Mouse (Mus musculus) retina, embryonic 14.5 days (tissue): ENCODE measurements around the gene Fam83c.
A peak's percentile ranks its signal among the peaks of the same experiment; 100 is the strongest.
"Not testable (repeated sequence)": the region's sequence is repeated elsewhere in the genome, so short reads cannot be mapped to it uniquely, and the experiment has no call there.

ENCODE experiments used
- DNase-seq: peaks from one replicate; pipeline ENCODE4 v3.0.0-alpha.2; 2015; ENCODE audit warnings: low spot score

The Fam83c gene

DNA sequence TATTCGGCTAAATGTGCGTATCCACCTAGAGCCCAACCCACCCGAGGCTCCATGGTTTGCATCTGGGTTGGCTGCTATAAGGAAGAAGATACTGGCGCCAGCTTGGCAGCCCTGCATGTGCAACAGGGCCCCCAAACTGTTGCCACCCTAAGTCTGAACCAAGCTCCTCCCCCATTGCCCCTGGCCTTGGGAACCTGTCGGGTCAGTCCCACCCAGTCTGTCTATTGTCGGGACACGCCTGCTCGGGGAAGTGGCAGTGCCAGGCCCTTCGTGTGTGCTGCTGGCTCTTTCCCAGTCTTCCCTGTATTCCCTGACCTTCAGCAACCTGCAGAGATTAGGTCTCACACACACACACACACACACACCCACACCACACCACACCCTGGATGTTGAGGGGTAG, at the start of gene Fam83c:
TSS of gene Fam83c (minus strand) at position 123 of the 400 bp plus-strand sequence.
- no peak for DNase-seq

- DNase-seq = no peak
Observed at GRCm38 (mm10) chr2:155882087-155882486, 47.4 kb upstream of the Fam83c start.

GRCm38 (mm10) chr2:155878964-155879876, 44.6 kb upstream of the Fam83c start:
- no peak for DNase-seq

GRCm38 (mm10) chr2:155873636-155874035, 39.0 kb upstream of the Fam83c start:
- DNase-seq = no peak

- no peak for DNase-seq
Observed at GRCm38 (mm10) chr2:155872930-155873507, 38.4 kb upstream of the Fam83c start.

DNA sequence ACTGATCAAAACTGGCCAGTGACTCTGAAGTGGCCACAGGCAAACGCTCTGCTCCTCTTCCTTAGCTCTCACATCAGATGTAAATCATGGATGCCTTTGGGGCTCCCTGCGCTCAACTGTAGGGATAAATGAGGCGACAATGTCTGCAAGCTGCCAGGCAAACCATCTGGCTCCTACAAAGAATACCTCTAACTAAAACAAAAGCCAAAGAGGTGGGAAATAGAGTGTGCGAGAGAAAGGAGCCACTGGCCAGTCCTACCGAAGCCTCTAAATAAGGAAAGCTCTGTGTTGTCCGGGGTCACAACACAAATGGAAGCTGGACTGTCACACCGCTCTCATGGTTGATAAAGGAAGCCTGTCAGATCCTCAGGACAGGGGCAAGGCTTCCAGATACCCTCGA, 37.8 kb upstream of the Fam83c start:
- no peak for DNase-seq

DNA sequence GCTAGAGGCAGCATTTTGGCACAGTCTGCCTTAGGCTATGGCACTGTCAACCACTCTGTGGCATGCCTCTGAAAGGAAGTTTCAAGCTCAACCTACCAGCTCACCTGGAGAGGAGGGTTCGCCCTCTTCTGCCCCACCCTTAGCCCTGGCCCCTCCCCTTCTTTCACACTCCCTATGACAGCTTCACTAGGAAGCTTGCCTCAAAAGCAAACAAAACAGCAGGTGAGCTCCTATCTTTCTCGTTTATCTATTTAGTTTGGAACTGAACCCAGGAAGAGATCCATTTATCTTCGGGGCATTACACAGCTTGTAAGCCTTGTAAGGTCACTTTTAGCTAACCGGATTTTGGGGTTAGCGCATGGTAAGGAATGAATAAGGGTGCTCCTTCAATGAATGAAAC, 35.1 kb upstream of the Fam83c start:
- no peak for DNase-seq

DNA sequence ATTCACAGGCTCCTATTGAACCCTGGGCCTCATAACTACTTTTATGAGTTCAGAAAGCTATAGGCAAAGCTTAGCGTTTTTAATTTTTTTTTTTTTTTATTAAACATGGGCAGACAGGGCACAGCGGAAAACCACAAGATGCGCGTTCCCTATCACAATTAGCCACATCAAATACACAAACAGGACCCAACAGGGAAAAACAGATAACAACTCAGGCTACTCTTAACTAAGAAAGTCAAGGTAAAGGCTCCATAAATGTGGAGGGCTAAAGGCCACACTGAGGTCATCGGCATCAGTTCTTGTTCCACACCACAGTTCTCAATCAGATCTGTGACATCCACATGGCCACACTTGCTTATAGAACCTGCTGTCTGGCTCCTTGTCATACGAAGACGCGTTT, 33.7 kb upstream of the Fam83c start:
- no peak for DNase-seq

DNA sequence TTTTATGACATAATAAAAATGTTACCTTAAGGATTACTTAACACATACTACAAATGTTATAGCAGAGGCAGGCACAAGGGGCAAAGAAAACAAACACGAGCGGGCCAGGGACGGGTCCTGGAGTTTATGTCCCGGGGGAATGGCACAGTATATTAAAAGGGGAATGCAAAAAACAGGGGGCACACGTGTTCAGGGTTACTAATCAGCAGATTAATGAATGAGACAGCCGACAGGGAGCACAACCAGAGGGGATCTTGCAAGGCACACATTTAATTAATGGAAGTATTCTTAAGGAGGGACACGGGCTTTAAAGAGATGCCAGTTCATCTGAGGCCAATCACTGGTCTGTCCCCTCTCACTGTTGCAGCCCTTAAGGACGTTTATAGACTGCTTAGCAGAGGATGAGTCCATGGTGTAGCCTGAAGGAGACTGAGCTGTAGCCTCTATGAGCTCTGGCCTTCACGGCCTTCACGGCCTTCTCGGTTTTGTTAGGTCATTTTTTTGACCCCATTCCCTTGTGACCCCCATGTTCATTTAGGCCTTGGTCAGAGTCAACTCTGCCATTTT, 28.7 kb upstream of the Fam83c start:
- DNase-seq = no peak

- peak; percentile 75 for DNase-seq
Observed at GRCm38 (mm10) chr2:155862573-155863300, 28.1 kb upstream of the Fam83c start.

- DNase-seq = no peak
Observed at GRCm38 (mm10) chr2:155861581-155861980, 26.9 kb upstream of the Fam83c start.

DNA sequence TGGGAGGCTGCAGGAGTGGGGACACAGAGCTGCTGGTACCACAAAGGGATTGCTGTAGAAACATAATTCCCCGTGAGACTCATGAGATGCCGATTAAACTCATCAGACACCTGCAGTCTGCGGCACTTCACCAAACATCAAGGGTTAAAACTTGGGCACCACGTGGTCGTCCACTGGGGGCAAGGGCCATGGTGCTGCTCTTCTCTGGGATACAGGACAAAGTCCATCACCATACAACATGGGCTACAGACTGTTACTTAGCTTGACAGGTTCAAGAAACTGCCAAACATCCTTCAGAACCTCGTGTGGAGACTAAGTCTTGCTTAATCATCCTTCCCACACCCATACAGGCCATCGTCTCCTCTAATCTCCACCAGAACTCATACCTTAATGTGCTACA, 25.4 kb upstream of the Fam83c start:
- no peak for DNase-seq

DNA sequence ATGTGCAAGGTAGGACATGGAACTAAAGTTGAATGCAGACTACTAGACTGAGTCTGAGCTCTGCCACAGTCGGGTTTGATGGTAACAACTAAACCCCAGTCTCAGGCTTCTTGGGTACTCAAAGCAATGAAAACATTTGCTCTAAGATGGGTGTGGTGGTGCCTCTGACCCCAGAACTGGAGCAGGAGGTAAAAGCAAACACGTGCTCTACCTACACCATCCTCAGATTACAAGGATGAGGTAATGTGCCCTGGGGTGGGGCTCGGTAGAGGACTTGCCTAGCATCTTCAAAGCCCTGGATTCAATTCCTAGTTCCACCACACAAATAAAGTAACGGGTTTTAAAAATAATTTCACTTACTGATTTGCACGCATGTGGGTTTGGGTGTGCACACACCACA, 17.9 kb upstream of the Fam83c start:
- DNase-seq = no peak

DNA sequence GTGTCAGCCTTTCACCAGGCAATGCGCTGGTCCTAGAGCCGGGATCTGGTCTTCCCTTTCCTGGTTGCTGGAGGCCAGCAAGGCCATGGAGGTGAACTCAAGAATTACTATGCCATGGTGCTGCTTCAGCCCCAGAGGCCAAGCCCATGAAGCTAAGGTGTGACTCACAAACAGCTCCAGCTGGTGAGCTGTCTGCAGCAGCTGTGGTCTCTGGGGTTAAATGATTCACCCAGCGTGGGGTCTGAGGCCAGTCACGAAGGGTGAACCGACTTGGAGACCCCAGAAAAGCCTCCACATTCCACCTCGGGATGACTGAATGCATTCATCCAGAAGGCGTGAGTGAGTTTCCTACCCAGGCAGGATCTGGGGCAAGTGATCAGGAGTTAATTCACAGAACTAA, 15.5 kb upstream of the Fam83c start:
- DNase-seq = no peak

- no peak for DNase-seq
Observed at GRCm38 (mm10) chr2:155849464-155849863, 14.8 kb upstream of the Fam83c start.

DNA sequence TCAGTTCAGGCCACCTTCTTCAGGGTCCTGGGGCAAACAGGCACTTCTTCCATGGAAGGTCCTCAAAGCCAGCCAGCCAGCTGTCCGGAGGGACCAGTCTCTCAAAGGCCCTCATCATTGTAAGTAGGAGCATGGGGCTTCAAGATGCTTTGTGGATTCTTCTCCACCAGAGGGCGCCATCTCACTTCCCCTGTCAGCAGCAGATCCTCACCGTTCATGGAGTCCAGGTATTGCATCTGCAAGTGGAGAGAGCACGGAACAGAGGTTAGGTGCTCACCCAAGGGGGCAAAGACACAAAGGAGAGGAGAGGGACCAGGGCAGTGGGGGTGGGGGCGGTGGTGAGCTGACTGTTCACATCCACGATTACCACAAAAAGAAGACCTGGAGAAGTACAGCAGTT, 13.6 kb upstream of the Fam83c start:
- peak; percentile 93 for DNase-seq

DNA sequence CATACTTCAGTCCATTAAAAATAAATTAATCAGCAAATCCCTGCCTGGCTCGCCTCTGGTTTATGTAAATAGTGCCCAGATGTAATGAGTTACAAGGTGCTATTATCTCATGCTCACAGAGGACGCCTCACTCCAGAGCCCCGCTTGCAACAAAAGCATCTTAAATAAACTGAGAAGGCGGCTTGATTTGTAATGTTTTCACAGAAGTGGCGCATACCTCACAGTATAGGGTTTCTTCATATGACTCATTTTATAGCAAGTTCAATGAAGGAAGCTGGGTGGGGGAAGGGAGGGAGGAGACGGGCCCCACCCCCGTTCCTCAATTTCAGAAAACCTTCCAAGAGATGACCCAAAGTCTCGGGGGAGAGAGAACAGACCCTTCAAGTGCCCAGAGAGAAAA, 12.3 kb upstream of the Fam83c start:
- no peak for DNase-seq

DNA sequence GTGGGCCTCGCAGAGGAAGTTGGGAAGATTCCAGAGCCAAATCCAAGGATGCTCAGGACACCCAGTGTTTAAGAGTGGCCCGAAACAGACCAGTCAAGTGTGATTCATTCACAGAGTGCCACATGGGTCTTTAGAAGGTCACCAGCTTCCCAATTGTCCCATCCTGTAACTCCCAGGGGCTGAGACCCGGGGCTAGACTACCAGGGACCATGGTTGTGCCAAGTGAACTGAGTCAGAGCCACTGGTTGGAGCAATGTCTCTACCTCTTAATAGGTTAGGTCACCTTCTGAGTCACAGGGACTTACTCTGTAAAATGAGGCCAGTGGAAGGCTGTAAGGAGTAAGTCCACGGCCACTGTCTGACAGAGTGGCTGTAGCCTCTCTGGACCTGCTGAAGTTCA, 4.3 kb upstream of the Fam83c start:
- DNase-seq = no peak

DNA sequence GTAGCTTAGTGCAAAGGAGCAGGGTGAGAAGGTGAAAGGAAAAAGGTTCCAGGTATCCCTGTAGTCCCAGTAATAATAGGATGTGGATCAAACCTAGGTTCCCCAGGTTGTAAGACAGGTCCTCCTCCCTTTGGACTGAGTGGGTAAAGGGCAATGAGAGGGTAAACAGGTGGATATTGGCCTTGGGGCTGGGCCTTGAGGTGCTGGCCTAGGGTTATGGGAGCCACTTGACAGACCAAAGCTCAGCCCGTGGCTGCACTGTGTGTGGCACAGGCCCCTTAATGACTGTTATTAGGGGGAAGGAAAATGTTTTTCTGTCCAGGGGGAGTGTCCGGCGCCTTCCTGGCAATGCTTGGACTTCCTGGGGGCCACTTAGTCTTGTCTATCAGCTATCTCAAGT, 3.3 kb upstream of the Fam83c start:
- no peak for DNase-seq

- DNase-seq = not testable (repeated sequence)
Observed at GRCm38 (mm10) chr2:155832087-155832486, 2.6 kb downstream of the Fam83c start.

DNA sequence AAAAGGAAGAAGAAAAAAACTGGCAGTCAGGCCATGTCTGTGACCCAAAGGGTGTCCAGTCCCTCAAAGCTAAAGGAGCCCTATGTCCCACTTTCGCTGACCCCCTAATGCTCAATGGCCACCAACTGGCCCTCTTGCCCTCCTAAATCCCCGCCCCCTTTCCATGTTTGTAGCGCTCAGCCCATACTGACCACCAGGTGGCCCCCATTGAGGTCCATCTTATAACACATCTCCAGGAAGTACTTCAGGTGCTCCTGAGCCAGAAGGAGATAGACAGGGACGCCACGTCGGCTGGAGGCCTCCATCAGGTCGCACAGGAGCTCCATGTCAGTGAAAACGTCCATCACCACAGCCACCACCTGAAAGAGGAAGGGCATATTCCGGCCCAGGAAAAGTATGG, 3.4 kb downstream of the Fam83c start:
- peak; percentile 55 for DNase-seq

- DNase-seq = no peak
Observed at GRCm38 (mm10) chr2:155830841-155831240, 3.8 kb downstream of the Fam83c start.
